Mouse (Mus musculus): Measurements from ENCODE around the gene Epb42.

GRCm38 (mm10) chr2:121045653-121046052 lies 8.8 kb upstream of the Epb42 start:
- TF ChIP-seq USF1 (IDR thresholded peaks at IDR 0.05; ENCODE audit: low read depth) = no peak
- TF ChIP-seq CTCF (IDR thresholded peaks at IDR 0.05; ENCODE audit: control insufficient read depth, insufficient read depth, insufficient read length) = no peak
- no peak for TF ChIP-seq CEBPB (IDR thresholded peaks at IDR 0.05; ENCODE audit: low read depth)
- no peak for TF ChIP-seq MYOD1 (IDR thresholded peaks at IDR 0.05; ENCODE audit: control insufficient read depth, insufficient read length, low read depth)

All from C2C12 (cell line).